Mouse (Mus musculus): ENCODE data around the gene Tmem213. TPM values are rescaled to one million over a fixed set of nuclear protein-coding genes. Genes with fewer than 3 reads are reported as not detected.

The Tmem213 gene
- total RNA-seq, 2 experiments from 2014 or later: not detected

DNA sequence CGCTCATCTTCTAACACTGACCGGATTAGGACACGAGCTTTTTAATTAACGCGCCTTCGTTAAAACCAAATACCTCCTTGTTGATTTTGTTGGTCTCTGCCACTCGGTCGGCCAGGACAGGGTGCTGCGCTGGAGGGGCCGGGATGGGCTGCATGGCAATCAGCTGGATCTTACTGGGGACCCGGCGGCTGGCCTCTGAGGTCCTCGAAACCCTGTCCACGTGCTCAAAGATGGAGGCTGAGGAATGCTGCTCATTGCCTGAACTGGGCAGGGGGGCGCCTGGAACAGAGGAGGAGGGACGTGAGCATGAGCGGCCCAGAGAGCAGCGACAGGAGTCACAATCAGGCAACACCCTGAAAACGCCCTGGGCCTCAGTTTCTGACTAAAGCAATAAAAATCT, 40.4 kb downstream of the Tmem213 start:
- no peak for ATAC-seq (replicated peaks; ENCODE audit: poor library complexity)

DNA sequence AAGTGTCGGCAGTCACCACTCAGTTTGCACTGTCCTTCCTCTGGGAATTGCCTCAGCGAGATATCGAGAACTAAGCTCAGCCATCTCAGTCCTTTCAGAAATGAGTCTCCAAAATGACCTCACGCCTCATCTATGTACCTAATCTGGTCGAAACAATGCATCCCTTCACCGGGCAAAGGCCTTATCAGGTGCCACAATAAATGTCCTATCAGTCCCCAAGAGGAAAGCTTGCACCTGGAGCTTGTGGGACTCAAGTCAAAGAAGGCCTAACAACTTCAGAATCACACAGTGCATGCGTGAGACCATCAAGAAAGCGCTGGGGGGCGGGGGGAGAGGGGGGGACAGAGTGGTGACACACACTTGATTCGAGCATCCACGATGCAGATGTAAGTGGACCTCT, 43.2 kb downstream of the Tmem213 start:
- ATAC-seq (replicated peaks; ENCODE audit: poor library complexity): peak; percentile 37; the same call in 1 of the 2 replicates

DNA sequence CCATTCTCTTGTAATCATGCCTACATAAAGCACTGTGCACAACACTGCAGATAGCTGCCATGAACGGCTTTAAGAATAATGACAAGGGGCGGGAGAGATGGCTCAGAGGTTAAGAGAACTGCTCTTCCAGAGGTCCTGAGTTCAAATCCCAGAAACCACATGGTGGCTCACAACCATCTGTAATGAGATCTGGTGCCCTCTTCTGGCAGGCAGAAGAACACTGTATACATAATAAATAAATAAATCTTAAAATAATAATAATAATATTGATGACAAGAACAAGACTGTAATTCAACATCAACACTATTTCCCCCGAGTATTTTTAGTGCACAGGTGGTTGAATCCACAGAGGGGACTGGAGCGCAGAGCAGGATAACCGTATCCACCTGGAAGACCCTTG, 47.1 kb downstream of the Tmem213 start:
- no peak for ATAC-seq (replicated peaks; ENCODE audit: poor library complexity)

DNA sequence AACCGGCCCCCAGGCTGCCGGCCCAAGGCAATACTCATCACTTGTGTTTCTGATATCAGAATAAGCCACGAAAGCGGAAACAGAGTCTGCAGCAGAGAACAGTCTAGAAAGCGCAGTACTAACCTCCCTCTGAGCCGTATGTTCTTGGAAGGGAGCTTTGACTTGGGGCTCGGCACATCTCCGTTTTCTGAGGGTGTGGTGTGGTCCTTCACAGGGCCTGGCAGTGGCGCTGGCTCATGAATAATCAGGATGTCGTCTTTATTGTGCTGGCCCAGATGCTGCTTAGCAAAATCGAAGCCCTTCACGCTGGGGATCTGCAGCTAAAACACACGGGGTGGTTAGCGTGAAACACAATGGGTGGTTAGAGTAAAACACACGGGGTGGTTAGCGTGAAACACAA, 48.9 kb downstream of the Tmem213 start:
- no peak for ATAC-seq (replicated peaks; ENCODE audit: poor library complexity)

DNA sequence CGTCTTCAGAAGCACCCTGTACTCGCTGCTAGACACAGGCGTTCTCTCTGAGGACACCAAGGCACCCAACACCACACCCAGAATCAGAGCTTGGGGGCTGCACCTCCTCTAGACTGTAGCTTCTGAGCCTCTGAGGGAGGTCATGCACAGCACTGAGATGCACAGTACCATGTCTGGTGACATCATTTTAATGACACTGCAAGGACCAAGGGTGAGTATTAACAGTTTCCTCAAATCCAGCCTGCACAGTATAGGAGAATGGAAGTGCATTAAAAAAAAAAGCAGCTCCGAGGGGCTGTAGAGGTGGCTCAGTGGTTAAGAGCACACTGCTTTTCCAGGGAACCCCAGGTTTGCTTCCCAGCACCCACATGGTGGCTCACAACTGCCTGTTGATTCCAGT, 50.5 kb downstream of the Tmem213 start:
- no peak for ATAC-seq (replicated peaks; ENCODE audit: poor library complexity)

DNA sequence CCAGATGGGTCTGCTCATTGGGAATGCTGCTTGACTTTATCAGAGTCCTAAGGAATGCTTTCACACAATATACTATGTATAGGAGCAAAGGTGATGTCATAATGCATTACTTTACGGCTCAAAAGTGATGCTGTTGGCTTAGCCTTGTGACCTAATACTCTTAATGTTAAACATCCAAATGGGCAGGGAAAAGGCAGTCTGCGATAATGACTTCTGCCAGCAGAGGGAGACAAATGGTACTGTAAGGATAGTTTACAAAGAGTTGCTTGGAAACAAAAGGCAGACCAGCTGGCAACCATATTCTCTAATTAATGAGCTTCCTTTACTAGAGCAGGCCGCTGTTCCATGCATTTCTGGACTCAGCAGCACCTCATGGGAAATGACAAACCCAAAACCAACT, 51.0 kb downstream of the Tmem213 start:
- ATAC-seq (replicated peaks; ENCODE audit: poor library complexity): peak; percentile 96

DNA sequence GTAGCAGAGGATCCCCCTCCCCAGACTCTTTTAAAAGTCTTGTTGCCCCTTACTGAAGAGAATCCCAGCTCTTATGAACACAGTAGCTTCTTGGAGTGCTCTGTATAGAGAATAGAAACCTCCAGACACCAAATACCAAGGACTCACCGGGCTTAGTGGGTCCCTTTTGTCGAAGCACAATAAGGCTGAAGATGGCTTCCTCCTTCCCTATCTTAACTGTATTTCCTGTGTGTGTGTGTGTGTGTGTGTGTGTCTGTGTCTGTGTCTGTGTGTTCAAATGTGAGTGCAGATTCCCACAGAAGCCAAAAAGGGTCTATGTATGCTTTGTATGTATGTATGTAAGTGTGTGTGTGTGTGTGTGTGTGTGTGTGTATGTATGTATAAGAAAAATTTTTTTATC, 51.5 kb downstream of the Tmem213 start:
- no peak for ATAC-seq (replicated peaks; ENCODE audit: poor library complexity)

DNA sequence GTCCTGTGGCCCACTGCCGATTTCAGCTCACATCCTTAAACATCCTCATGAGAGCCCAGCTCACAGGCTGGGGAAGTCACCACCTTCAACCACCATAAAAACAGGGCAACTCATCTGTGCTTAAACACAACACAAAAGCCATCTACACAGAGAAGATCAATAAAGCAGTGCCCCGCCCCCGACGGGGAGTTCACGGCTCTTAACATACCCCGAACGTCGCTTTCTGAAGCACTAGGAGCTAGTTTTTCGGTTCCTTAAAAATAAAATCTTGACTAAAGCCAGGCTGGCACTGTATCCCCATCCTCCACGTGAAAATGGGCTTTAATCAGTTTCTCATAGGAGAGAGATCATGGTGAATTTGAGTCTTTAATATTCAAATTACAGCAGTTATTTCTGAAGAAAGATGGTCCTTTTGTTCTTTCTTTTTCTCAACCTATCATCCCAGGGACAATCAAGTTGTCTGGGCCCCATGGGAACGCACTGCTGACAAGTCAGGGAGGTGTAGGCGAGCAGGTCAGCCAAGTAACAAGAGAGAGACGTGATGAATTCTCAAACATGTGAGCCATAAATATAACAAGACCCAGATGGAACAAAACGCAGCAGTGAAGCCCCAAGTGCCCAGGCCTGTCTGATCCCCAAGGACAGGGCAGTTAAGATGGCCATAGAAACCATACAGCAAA, 53.9 kb downstream of the Tmem213 start:
- no peak for ATAC-seq (replicated peaks; ENCODE audit: poor library complexity)

DNA sequence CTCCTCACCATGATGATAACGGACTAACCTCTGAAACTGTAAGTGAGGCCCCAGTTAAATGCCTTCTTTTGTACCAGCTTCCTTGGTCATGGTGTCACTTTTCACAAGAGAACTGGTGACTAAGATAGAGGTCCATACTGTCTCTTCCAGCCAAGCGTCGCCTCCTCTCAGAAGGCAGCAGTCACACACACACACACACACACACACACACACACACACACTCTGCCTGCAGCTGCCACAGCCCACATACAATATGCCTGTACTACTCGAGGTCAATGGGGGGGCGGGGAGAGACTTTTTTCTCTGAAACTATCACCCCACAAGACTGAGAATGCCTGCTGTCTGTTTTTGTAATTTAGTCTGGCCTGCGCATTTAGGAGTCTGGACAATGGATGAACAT, 55.6 kb downstream of the Tmem213 start:
- ATAC-seq (replicated peaks; ENCODE audit: poor library complexity): no peak

DNA sequence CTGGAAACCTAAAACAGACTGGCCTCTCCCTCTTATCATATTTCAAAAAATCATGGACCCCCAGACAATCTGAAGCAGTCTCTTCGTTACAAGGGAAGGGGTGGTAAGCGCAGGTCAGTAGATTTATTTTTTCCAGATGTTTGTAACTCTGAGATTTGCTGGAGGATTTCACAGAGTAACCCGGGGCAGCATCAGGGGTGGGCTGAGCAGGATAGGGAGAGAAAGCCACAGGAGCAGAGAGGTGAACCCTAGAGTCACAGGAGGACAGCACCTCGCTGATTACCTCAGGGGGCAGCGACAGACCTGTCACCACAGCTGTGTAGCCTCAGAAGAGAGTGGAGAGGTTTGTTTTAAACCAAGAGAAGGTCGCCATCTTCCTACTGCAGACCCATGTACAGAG, 56.3 kb downstream of the Tmem213 start:
- no peak for ATAC-seq (replicated peaks; ENCODE audit: poor library complexity)

Other genes starting within 250 kb of the Tmem213 start
- 23.4 and 30.3 TPM in 2 replicates for gene Trim24, start 238.4 kb upstream of the Tmem213 start, total RNA-seq (2015)
- 12.0 and 22.4 TPM in 2 replicates for gene Trim24, start 238.4 kb upstream of the Tmem213 start, total RNA-seq (2017)
- not detected in 2 replicates for gene Svopl, start 62.3 kb upstream of the Tmem213 start, total RNA-seq (2015)
- gene Svopl, start 62.3 kb upstream of the Tmem213 start, total RNA-seq (2017): not detected in 2 replicates
- not detected in 2 replicates for gene Atp6v0a4, start 15.3 kb downstream of the Tmem213 start, total RNA-seq (2015)
- not detected in 2 replicates for gene Atp6v0a4, start 15.3 kb downstream of the Tmem213 start, total RNA-seq (2017)
- 1.7 and 2.3 TPM in 2 replicates for gene D630045J12Rik, start 144.8 kb downstream of the Tmem213 start, total RNA-seq (2015)
- gene D630045J12Rik, start 144.8 kb downstream of the Tmem213 start, total RNA-seq (2017): 0.54 and 1.1 TPM in 2 replicates
- 11.5 and 11.6 TPM in 2 replicates for gene Zc3hav1l, start 190.0 kb downstream of the Tmem213 start, total RNA-seq (2015)
- gene Zc3hav1l, start 190.0 kb downstream of the Tmem213 start, total RNA-seq (2017): 4.4 and 4.9 TPM in 2 replicates
- 62.1 and 65.3 TPM in 2 replicates for gene Zc3hav1, start 245.3 kb downstream of the Tmem213 start, total RNA-seq (2015)
- 47.0 and 54.7 TPM in 2 replicates for gene Zc3hav1, start 245.3 kb downstream of the Tmem213 start, total RNA-seq (2017)

Measured in megakaryocyte progenitor cell, adult 5-6 weeks (primary cell).